Mouse (Mus musculus): Measurements from ENCODE around the gene Ptpn23. TPM values are rescaled to one million over a fixed set of nuclear protein-coding genes. Genes with fewer than 3 reads are reported as not detected.

The Ptpn23 gene
- 12.2 and 15.6 TPM in 2 replicates for polyA plus RNA-seq (2015; fragmentation: Nextera tagmentation; extraction: Ambion mirVana)

- peak; percentile 97 for ATAC-seq
Measured at GRCm38 (mm10) chr9:110408099-110408773, at the start of gene Ptpn23. Gene Ptpn23, minus strand, starts transcription at chr9:110408213.

GRCm38 (mm10) chr9:110452523-110452922, 44.5 kb upstream of the Ptpn23 start:
- WGBS, result 69% methylated on average over 3 of the region's 3 CpGs

More at GRCm38 (mm10) chr9:110408099-110408773, at the start of gene Ptpn23:
- no peaks in the 10 kb centered on the region for H3K36me3 ChIP-seq
- peak within 1 kb of the TSS; percentile 80 for H3K27ac ChIP-seq
- H3K27me3 ChIP-seq (replicated peaks), result no peaks in the 10 kb centered on the region
- H3K4me2 ChIP-seq (replicated peaks), result peak within 1 kb of the TSS; percentile 62
- under 1% methylated on average over 39 of the region's 39 CpGs for WGBS
- peak within 1 kb of the TSS; percentile 78 for H3K4me3 ChIP-seq (replicated peaks)
- H3K4me1 ChIP-seq (replicated peaks), result peaks cover 4% of the 10 kb centered on the region
- H3K9ac ChIP-seq, result peak within 1 kb of the TSS; percentile 78
- no peaks in the 10 kb centered on the region for H3K9me3 ChIP-seq

GRCm38 (mm10) chr9:110448857-110449617, 41.0 kb upstream of the Ptpn23 start:
- no peaks in the 10 kb centered on the region for H3K4me1 ChIP-seq (replicated peaks)
- no peak overlapping the region for H3K9ac ChIP-seq
- ATAC-seq, result peak; percentile 82
- no peaks in the 10 kb centered on the region for H3K36me3 ChIP-seq
- no peak overlapping the region for H3K27ac ChIP-seq
- no peak overlapping the region for H3K4me2 ChIP-seq (replicated peaks)
- H3K4me3 ChIP-seq (replicated peaks), result no peak overlapping the region
- WGBS, result 24% methylated on average over 11 of the region's 11 CpGs
- no peaks in the 10 kb centered on the region for H3K27me3 ChIP-seq (replicated peaks)
- H3K9me3 ChIP-seq, result no peaks in the 10 kb centered on the region

More at GRCm38 (mm10) chr9:110452523-110452922, 44.5 kb upstream of the Ptpn23 start:
- Histone ChIP-seq H3K27me3 (replicated peaks) (no peaks in the 10 kb centered on the region), H3K9ac (no peak overlapping the region), H3K27ac (no peak overlapping the region), H3K4me2 (replicated peaks) (no peak overlapping the region), H3K4me1 (replicated peaks) (0 out of 2 replicates have a peak, but pooled peaks cover 2% of the 10 kb centered on the region), H3K9me3 (no peaks in the 10 kb centered on the region), H3K4me3 (replicated peaks) (no peak overlapping the region), H3K36me3 (no peaks in the 10 kb centered on the region)
- ATAC-seq, result no peak

- Histone ChIP-seq H3K4me2 (replicated peaks) (no peak overlapping the region), H3K27me3 (replicated peaks) (no peaks in the 10 kb centered on the region), H3K36me3 (no peaks in the 10 kb centered on the region), H3K9ac (no peak overlapping the region), H3K9me3 (no peaks in the 10 kb centered on the region), H3K4me3 (replicated peaks) (no peak overlapping the region), H3K4me1 (replicated peaks) (no peaks in the 10 kb centered on the region), H3K27ac (no peak overlapping the region)
- 77% methylated on average over 15 of the region's 15 CpGs for WGBS
- no peak for ATAC-seq
Measured at GRCm38 (mm10) chr9:110448356-110448755, 40.3 kb upstream of the Ptpn23 start.

- Histone ChIP-seq H3K4me2 (replicated peaks) (no peak overlapping the region), H3K4me1 (replicated peaks) (no peaks in the 10 kb centered on the region), H3K9me3 (no peaks in the 10 kb centered on the region), H3K27ac (no peak overlapping the region), H3K4me3 (replicated peaks) (no peak overlapping the region), H3K36me3 (no peaks in the 10 kb centered on the region), H3K27me3 (replicated peaks) (no peaks in the 10 kb centered on the region), H3K9ac (no peak overlapping the region)
- WGBS, result 86% methylated on average over 6 of the region's 6 CpGs
- ATAC-seq, result no peak
Measured at GRCm38 (mm10) chr9:110440559-110440958, 32.5 kb upstream of the Ptpn23 start.

GRCm38 (mm10) chr9:110440049-110440448, 32.0 kb upstream of the Ptpn23 start:
- no peaks in the 10 kb centered on the region for H3K4me1 ChIP-seq (replicated peaks)
- H3K9me3 ChIP-seq, result no peaks in the 10 kb centered on the region
- H3K36me3 ChIP-seq, result no peaks in the 10 kb centered on the region
- no peak overlapping the region for H3K9ac ChIP-seq
- no peak overlapping the region for H3K27ac ChIP-seq
- no peaks in the 10 kb centered on the region for H3K27me3 ChIP-seq (replicated peaks)
- H3K4me3 ChIP-seq (replicated peaks), result no peak overlapping the region
- 79% methylated on average over 2 of the region's 5 CpGs for WGBS
- ATAC-seq, result no peak
- H3K4me2 ChIP-seq (replicated peaks), result no peak overlapping the region

- H3K36me3 ChIP-seq, result no peaks in the 10 kb centered on the region
- no peak overlapping the region for H3K4me3 ChIP-seq (replicated peaks)
- no peak overlapping the region for H3K27ac ChIP-seq
- H3K9me3 ChIP-seq, result no peaks in the 10 kb centered on the region
- no peaks in the 10 kb centered on the region for H3K27me3 ChIP-seq (replicated peaks)
- 93% methylated on average over 11 of the region's 11 CpGs for WGBS
- no peaks in the 10 kb centered on the region for H3K4me1 ChIP-seq (replicated peaks)
- no peak for ATAC-seq
- no peak overlapping the region for H3K4me2 ChIP-seq (replicated peaks)
- H3K9ac ChIP-seq, result no peak overlapping the region
Measured at GRCm38 (mm10) chr9:110436041-110436440, 28.0 kb upstream of the Ptpn23 start.

GRCm38 (mm10) chr9:110433045-110433444, 25.0 kb upstream of the Ptpn23 start:
- H3K9ac ChIP-seq, result no peak overlapping the region
- H3K4me2 ChIP-seq (replicated peaks), result no peak overlapping the region
- H3K9me3 ChIP-seq, result no peaks in the 10 kb centered on the region
- no peak overlapping the region for H3K27ac ChIP-seq
- H3K4me3 ChIP-seq (replicated peaks), result no peak overlapping the region
- WGBS, result 92% methylated on average over 2 of the region's 2 CpGs
- H3K27me3 ChIP-seq (replicated peaks), result no peaks in the 10 kb centered on the region
- no peaks in the 10 kb centered on the region for H3K4me1 ChIP-seq (replicated peaks)
- peaks cover 9% of the 10 kb centered on the region for H3K36me3 ChIP-seq
- no peak for ATAC-seq

- Histone ChIP-seq H3K4me2 (replicated peaks) (no peak overlapping the region), H3K9ac (no peak overlapping the region), H3K9me3 (no peaks in the 10 kb centered on the region), H3K4me3 (replicated peaks) (no peak overlapping the region), H3K27me3 (replicated peaks) (no peaks in the 10 kb centered on the region), H3K4me1 (replicated peaks) (no peaks in the 10 kb centered on the region), H3K36me3 (peaks cover 9% of the 10 kb centered on the region), H3K27ac (no peak overlapping the region)
- ATAC-seq, result no peak
- WGBS, result 77% methylated on average over 8 of the region's 8 CpGs
Measured at GRCm38 (mm10) chr9:110431241-110431640, 23.2 kb upstream of the Ptpn23 start.

- no peaks in the 10 kb centered on the region for H3K27me3 ChIP-seq (replicated peaks)
- no peaks in the 10 kb centered on the region for H3K9me3 ChIP-seq
- no peak for ATAC-seq
- 87% methylated on average over 12 of the region's 12 CpGs for WGBS
- no peaks in the 10 kb centered on the region for H3K36me3 ChIP-seq
- H3K4me1 ChIP-seq (replicated peaks), result no peaks in the 10 kb centered on the region
- no peak within 1 kb of the TSS for H3K9ac ChIP-seq
- H3K4me3 ChIP-seq (replicated peaks), result no peak within 1 kb of the TSS
- H3K27ac ChIP-seq, result no peak within 1 kb of the TSS
- H3K4me2 ChIP-seq (replicated peaks), result no peak within 1 kb of the TSS
Measured at GRCm38 (mm10) chr9:110419511-110420112, 11.6 kb upstream of the Ptpn23 start, which contains the start of gene Ngp. Gene Ngp, plus strand, starts transcription at chr9:110419747.

- Histone ChIP-seq H3K27me3 (replicated peaks) (no peaks in the 10 kb centered on the region), H3K4me3 (replicated peaks) (no peak overlapping the region), H3K4me2 (replicated peaks) (no peak overlapping the region), H3K27ac (no peak overlapping the region), H3K9me3 (no peaks in the 10 kb centered on the region), H3K36me3 (no peaks in the 10 kb centered on the region), H3K9ac (no peak overlapping the region), H3K4me1 (replicated peaks) (no peaks in the 10 kb centered on the region)
- 55% methylated on average over 9 of the region's 9 CpGs for WGBS
- no peak for ATAC-seq
Measured at GRCm38 (mm10) chr9:110413785-110414184, 5.8 kb upstream of the Ptpn23 start.

GRCm38 (mm10) chr9:110412926-110413325, 4.9 kb upstream of the Ptpn23 start:
- no peak overlapping the region for H3K27ac ChIP-seq
- H3K27me3 ChIP-seq (replicated peaks), result no peaks in the 10 kb centered on the region
- WGBS, result 77% methylated on average over 7 of the region's 7 CpGs
- H3K4me1 ChIP-seq (replicated peaks), result no peaks in the 10 kb centered on the region
- H3K36me3 ChIP-seq, result no peaks in the 10 kb centered on the region
- ATAC-seq, result no peak
- H3K4me3 ChIP-seq (replicated peaks), result no peak overlapping the region
- H3K4me2 ChIP-seq (replicated peaks), result no peak overlapping the region
- no peaks in the 10 kb centered on the region for H3K9me3 ChIP-seq
- H3K9ac ChIP-seq, result no peak overlapping the region
